Mouse (Mus musculus) adrenal gland, postnatal 36 days (tissue): ENCODE results near the gene Clasp2. TPM values are rescaled to one million over a fixed set of nuclear protein-coding genes. Genes with fewer than 3 reads are reported as not detected.
"Not testable (repeated sequence)": the region's sequence is repeated elsewhere in the genome, so short reads cannot be mapped to it uniquely, and the experiment has no call there.

Experiments used
- DNase-seq, 2 experiments: peaks; one replicate each; pipeline ENCODE4 v3.0.0; 2021; ENCODE audit warnings: mixed read lengths in 1 of 2
- total RNA-seq, 2 experiments: library from RNA; stranded (reverse); gene quantifications; 2 replicates each; pipeline ENCODE4 v1.2.3; 2021

Clasp2 gene
- total RNA-seq, 2 experiments from 2014 or later = 134 to 261 TPM

DNA sequence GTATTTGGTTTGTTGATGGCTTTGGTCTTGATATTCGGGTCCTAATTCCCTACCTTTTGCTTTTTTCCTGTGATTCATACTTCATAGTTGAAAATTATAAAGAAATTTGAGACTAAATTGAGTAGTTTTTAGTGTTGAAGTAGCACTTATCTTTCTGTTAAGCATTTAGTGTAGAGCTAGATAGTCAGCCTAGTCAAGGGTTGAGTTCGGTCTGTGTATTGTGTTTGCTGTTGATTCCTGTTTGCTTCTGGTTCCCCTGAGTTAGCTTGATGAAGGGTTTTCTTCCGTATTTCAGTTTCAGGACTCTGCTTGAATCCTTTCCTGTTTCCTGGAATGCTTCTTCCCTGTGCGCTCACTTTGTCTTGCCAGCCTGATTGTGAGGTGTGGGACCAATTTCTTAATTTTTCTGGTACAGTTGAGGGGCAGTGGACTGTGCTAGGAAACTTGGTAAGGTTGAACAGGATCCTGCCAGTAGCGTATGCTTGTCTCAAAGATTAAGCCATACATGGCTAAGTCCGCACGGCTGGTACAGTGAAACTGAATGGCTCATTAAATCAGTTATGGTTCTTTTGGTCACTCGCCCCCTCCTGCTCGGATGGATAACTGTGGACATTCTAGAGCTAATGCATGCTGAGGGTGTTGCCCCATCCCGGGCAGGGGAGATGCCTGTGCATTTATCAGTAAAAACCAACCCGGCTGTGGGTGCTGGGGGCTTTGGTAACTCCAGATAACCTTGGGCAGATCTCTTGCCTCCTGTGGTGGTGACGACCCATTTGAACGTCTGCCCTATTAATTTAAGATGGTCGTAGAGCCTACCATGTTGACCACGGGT is 14.8 kb downstream of the Clasp2 start:
- no peak for DNase-seq

DNA sequence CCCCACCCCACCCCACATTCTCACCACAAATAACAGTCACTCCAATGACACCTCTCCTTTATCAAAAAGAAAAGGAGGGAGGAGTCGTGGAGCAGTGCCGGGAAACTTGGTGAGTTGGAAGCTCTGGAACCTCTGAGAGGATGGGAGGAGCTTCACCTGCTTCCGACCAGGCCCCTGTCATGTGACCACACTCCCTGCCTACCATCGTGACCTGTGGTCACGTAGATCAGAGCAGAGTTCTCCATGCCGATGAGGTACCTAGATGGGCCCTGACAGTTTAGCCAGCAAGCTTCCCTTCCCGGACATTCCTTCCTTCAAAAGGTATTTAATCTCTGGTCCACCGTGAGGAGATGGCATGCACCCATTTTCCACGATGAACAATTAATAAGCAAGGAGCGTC is 17.2 kb downstream of the Clasp2 start:
- no peak for DNase-seq

DNA sequence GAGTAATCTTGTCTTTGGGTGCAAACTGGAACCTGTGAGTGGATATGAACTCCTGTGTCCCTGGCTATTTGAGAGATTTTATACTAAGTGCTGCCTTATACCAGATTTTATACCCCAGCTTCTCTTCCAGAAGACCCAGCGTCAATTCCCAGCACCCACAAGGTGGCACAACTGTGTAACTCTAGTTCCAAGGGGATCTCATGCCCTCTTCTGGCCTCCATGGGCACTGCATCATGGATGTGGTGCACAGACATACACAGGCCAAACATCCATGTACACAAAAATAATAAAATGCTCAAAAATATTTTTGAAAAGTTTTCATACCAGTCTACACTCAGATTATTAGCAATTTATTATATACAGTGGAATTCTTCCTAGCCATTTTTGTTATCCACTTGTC is 18.4 kb downstream of the Clasp2 start:
- no peak for DNase-seq

DNA sequence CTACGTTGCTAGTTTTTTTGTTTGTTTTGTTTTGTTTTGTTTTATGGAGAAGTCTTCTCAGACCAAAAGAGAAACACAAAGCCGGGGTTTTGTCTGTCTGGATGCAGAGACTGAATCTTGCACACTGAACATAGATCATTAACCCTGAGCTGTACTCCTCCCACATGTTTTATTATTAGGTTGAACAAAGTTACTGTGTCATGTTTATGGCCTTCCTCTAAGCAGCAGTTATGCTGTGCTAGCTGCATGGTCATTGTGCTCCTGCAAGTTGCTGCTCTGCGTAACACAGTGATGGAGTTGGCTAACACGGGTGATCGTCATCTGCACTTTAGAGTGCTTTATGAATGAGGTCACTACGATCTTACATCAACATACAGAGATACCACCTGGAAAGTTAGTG is 21.1 kb downstream of the Clasp2 start:
- DNase-seq = no peak

DNA sequence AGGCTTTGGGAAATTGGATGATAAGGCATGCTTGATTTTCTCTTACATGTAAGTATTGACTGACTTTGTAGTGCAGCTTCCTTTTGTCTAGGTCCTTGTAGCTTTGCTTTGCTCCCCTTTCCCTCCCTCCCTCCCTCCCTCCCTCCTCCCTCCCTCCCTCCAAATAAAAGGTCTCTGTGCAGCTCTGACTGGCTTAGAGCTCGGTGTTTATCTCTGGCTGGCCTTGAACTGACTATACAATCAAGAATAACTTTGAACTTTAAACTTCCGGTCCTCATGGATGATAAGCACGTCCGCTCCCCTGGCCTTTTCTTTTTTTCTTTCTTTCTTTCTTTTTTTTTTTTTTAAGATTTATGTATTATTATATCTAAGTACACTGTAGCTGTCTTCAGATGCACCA is 21.9 kb downstream of the Clasp2 start:
- DNase-seq = no peak

DNA sequence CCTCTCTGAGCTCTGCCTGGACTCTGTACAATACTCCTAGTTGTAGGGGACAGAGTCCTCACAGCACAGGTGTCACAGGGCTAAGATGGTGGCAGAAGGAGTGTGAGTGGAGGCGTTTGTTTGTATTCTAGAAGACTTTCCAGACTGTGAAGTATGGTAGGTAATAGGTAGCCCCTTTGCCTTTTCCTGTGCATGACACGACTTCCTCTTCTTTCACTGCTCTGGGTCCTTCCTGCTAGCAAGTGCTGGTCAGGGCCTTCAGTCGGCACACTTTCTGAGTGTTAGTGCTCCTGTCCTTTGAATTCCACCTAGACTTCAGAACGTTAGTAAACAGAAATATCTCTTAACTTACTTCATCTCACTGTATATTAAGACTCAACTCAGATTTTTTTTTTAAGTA is 29.4 kb downstream of the Clasp2 start:
- DNase-seq = no peak

DNA sequence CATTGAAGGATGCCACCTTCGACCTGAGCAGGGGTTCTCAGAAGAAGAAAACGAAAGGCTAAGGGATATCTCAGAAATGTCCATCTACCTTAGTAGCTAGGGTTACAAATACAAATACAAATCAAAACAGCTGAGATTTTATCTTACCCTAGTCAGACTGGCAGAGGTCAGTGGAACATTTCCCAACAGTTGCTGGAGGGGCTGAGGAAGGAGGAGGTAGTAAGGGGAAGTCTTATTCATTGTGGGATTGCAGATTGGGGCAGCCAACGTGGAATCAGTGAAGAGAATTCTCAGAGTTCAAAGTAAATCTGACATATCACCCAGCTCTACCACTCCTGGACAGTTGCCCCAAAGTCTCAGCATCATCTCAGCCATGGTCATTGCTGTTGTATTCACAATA is 39.6 kb downstream of the Clasp2 start:
- DNase-seq = no peak

DNA sequence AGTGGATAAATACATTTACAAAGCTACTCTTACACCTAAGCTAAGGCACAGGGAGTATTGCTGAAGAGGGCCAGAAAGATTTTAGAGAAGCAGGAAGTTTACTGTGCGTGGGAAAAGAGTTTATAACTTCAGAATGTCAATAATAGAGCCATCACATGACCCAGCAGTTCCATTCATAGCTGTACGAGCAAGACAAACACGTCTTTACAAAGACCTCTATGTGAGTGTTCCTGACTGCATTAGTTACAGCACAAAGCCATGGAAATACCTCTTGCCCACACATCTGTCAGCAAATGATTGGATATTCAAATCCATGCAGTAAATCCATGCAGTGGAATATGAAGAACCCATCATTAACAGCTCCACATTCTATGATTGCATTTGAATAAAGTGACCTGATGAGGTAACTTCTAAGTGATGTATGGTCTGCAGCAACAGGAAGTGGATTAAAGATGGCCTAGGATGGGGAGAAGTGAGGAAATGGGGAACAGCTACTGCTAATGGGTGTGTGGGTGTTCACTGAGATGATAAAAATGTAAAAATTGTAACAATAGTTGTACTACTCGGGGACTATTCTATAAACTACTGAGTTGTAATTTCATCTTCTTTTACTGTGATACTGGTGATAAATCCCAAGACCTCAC is 41.2 kb downstream of the Clasp2 start:
- no peak for DNase-seq

DNA sequence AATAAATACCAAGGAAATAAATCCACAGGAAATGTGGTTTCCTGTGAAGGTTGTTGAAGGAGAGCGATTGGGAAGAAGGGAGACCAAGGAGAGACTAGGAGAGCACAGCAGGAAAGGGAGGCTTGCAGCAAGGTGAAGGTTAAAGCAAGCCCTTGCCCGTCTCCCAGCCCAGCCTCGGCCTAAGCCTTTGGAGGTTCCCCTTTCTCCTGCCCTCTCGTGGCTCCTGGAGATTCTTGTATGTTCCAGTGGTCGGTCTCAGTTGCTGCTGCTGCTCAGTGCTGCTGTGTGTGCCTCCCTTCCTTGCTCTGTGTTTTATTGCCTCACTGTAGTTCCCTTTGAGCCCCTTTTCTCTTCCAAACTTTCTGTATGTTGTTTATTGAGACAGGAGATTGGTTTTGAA is 42.4 kb downstream of the Clasp2 start:
- no peak for DNase-seq

DNA sequence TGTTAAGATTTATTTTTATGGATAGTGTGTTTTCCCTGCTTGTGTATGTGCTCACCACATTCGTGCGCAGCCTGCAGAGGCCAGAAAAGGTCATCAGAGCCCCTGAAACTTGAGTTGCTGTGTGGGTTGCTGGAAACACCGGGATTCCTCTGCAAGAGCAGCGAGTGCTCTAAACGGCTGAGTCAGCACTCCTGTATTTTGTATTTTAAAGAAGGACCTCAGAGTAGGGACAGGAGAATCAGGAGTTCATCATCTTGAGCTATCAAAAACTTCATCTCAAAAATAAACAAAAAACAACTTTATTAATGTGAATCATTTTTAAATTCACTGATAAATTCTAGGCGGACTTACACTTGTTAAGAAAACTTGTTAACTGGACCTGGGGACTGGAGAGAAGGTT is 48.0 kb downstream of the Clasp2 start:
- not testable (repeated sequence) for DNase-seq

DNA sequence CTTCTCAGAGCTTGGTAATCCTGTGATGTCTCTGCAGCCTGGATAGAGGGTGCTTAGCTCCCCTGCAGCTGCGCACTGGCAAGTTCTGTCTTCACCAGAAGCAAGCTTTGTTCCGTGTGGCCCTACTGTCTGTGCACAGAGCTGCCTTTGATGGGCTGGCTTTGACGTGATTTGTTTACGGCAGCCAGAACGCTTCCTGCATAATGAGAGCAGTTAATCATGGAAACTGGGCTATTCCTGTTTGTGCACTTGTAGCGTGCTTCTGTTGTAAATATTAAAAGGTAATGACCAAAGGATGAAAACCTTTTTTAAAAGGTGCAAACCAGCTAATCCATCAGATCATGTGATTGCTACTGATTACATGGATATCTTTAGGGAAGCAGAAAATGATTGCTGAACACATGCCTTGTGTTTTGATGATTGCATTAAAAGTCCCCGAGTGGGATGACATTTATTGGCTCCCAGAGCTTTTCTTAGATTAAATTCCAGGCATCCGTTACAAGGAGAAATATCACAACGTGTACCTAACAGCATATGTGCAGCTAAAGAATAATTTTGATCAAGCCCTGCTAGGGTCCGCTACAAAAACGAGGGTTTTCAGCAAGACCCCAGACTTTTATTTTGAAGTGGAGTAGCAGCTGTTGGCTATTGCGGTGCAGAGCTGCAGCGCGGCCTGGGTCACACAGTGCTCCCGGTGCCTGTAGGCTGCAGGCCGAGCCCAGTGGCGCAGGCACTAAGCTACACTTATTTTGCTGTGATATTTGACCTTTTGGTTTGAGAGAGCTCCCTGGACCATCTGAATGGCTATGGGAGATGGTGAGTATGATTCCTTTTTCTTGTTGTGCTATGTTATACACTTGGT is 51.6 kb downstream of the Clasp2 start:
- peak; percentile 84 to 85 for DNase-seq

DNA sequence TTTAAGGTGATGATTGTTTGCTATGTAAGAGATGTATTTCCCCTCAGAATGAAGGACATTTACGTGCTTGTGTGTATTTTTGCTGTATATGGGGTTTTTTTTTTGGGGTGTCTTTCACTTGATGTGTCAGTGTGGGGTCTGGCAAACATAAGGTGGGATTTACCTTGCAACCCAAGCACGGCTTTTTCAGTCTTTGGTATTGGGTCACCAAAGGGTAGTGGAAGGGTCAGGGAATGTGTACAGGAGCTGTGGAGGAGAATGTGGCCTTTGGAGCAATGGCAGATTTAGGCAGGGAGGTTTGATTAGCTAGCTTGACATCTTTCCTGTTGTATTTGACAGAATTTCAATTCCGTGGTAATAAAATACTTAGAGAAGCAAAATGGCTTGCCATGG is 52.2 kb downstream of the Clasp2 start:
- DNase-seq = no peak

DNA sequence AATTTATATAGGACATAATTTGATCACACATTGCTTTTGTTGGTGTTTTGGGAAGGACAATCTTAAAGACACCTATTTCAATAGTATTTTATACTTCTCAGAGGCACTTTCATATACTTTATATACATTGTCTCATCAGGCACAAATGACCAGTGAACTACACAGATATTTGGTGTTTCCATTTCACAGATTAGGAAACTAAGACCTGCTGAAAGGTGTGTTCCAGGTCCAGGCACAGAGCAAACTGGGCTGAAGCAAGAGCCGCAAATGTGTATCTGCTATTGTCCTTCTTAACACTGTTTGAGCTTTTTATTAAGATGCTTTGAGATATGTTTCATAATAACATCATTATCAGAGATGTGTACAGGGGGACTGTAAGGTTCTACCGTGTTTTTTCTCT is 52.7 kb downstream of the Clasp2 start:
- no peak for DNase-seq

DNA sequence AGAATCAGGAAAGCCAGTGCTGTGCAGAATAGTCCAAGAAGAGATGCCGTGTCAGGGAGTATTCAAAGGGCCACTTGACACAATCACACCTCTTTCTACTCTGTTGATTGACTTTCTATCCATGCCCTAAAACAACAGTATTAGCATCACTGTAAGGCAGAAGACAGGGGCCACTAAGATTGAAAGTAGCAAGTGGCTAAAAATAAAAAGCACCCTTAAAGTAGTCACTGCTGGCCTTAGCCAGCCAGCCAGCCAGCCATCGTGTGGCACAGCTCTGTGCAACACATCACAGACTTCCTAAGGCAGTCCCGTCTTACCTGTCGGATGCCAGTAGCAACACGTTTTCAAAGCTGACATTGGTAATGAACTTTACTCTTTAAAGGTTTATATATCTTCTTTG is 55.9 kb downstream of the Clasp2 start:
- DNase-seq = no peak

DNA sequence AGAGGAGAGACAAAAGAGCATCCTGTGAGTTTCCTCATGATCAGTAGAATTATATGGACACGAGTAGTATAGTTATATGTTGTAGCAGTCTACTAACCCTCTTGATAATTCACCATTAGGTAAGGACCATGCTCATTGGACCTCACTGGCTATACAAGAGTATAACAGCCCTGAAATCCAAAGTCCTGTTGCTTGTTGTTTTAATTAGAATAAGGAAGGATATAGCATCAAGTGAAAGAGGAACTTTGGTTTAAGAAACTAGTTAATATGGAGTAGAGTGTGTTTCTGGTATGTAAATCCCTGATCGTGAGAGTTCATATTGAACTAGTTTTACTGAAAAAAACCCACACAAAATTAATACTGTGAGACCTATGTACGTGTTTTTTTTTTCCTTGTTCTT is 59.4 kb downstream of the Clasp2 start:
- no peak for DNase-seq

DNA sequence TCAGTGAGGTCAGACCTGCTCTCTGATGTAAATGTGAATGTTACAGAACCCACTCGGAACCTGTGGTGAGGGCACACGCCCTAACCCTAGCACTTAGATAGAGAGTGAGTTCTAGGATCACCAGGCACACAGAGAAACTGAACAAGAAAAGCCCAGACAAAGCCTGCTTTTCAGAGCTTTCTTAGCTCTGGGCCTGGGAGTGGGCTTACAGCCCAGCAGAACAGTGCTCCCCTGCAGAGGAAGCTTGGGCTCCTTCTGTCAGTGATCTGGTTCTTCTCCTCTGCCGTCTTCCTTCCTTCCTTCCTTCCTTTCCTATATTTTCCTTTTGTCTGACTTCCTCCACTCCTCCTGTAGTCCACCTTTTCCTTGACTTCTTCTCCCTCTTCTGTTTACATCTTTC is 61.5 kb downstream of the Clasp2 start:
- no peak for DNase-seq

DNA sequence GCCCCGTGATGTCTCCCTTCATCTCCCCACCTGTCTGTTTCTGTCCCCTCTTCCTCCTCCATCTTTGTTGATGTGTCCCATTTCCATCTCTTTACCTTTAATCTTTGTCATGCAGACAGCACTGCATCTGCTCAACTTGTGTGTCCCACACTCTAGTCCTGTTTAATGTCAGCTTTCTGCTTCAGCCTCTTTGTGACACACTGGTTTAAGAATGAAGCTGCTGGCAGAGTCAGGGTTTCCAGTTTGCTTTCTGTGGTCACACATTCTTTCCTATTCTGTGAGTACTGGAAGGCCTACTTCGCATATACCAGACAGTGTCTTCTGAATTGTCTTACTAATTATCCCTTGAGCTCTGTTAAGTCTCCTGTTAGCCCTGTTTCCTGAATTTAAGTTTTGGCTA is 62.5 kb downstream of the Clasp2 start:
- DNase-seq = no peak

DNA sequence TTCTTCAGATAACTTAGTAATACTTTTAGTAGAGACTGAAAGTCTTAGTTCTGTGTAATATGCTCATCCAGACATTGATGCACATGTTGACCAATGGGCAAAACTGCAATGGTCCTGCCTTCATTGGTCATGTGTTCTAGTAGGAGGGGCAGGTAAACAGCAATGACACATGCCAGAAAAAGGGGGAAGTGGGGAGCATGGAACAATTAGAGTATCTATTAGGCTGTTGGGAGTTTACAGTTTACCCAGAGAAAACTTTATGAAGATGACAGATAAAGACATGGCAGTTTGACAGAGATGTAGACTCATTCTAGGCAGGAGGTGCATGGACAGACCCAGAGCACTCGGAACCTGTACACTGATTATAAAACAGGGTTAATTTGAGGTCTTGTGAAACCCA is 64.1 kb downstream of the Clasp2 start:
- no peak for DNase-seq

DNA sequence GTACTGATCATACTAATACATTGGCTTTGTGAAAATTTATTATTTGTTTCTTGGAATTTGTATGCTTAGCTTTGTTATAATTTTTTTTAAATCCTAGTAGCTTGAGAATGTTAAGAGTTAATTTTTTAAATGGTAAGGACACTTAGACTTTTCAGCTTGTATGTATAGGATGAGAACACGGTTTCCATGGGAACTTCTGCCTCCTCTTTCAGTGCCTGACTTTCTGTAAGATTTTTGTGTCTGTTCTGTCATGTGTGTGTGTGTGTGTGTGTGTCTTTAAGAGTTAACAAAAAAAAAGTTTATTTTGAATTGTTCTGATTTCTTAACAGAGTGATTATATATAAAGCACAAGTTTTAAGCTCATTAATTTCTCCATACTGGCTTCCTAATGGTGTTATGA is 70.1 kb downstream of the Clasp2 start:
- DNase-seq = no peak

DNA sequence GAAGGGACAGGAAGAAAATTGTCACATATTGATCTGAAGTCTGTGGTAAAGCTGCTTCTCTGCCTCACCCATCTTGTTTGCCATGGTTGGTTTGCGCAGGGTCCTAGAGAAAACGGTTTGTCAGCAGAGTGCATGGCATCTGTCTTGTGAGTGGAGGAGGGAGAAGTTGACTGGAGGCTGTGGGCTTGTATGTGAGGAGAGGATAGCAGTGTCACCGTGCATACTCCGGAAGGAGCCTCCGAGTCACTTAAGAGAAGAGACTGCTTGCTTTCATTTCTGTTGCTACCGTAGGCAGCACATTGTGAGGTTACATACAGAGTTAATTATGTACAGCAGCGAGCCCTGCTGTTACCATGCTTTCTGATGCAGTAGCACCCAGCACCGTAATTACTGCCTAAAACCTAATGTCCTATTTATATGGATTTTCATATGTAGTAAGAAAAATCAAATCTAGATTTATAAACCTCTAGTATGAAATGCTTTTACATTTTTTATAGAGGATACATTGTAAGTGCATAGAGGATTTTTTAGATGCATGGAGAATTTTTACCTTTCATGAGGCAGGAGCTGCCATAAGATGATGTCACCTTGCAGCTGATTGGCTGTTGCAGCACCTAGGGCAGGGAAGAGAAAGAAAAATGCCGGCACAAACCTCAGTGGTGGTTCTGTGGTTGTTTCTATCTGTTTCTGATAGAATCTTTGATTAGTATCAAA is 70.8 kb downstream of the Clasp2 start:
- peak; percentile 35 to 44 for DNase-seq

DNA sequence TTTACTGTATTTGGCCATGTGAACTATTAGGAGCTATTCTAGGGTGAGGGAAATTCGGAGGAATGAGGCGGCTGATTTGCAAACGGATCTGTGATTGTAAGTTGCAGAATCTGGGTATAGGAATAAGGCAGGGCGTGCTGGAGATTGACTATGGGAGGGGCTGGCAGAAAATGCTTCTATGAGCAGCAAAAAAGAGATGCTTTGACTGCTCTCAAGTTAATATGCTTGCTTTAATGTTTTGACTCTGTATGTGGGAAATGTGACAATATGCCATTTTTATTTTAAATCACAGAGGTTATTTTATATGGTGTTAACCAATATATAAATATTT is 71.4 kb downstream of the Clasp2 start:
- no peak for DNase-seq

DNA sequence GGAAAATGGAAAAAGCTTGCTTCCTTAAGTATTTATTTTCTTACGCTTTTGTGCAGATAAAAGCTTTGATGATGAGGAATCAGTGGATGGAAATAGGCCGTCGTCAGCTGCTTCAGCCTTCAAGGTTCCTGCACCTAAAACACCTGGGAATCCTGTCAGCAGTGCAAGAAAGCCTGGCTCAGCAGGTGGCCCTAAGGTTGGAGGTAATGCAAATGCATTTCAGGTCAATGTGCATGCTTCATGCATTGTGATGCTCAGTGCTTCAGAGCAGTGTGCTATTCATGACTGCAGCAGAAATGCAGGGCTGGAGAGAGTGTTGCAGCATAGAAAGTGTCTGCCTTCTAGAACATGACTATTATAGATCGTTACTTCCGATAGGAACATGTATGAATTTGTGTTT is 71.8 kb downstream of the Clasp2 start:
- no peak for DNase-seq

DNA sequence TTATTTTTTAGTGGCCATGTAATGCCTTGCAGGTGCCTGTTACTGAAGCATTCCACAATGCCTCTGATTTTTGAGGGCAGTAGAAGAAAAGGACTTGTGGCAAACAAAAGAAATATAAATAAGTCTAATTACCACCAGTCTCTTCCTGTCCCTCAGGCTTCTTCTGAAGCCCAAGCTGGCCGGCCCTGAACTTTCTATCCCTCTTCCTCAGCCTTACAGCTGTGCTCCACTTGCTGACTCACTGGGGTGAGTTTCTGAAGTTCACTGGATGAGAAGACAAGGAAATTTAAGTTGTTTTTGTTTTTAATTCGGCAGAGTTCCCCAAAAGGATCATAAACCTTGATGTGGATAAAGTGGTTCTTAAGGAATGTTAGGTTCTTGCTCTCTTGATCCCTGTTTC is 74.6 kb downstream of the Clasp2 start:
- peak; percentile 45 to 57 for DNase-seq
